Comparison of ENCODE assay signal across 12 mouse cellular contexts in genomic region chr6:113988521-113988920, GRCm38 (mm10). TPM values are rescaled to one million over a fixed set of nuclear protein-coding genes. Genes with fewer than 3 reads are reported as not detected.
DNase-seq lines count a peak whose midpoint lies in the region.
"Had no signal": no experiment of that assay in that cellular context is flagged by ENCODE, and none has a peak within 500 bp of the region (broad histone marks: within the 10 kb centered on the region; RNA-seq: fewer than 3 reads in every experiment).

No protein-coding gene starts in this region.

- intact Hi-C loops in left cerebral cortex, postnatal 4 days (cut with DNase I) = no loop called here
- intact Hi-C loops in left cerebral cortex, postnatal 36 days (cut with DNase I) = no loop called here

- DNase-seq in cerebellum, postnatal 14 days = peak; percentile 55 to 61
- no peak for DNase-seq in cerebellum, adult 18-20 months
- DNase-seq in left cerebral cortex, postnatal 4 days = peak; percentile 34
- DNase-seq in left cerebral cortex, postnatal 36 days (ENCODE audit: low spot score in 2 of 2) = no peak
- no peak for DNase-seq in spleen, postnatal 10 days (ENCODE audit: low spot score in 2 of 2)
- DNase-seq: adrenal gland, adult 2 months; adrenal gland, postnatal 10 days; adrenal gland, postnatal 25 days; cerebellum, adult 11-12 months; cerebellum, adult 8-10 months; cerebellum, adult 9-11 months; forebrain, postnatal 0 days had no signal

RNA-seq across cellular contexts. Expression of gene Atp2b2, which starts 53.9 kb away (rescaled TPM):
- total RNA-seq in left cerebral cortex, postnatal 4 days (2021) = 100 to 1,000 TPM; 204 to 209 TPM
- total RNA-seq in left cerebral cortex, postnatal 36 days (2021) = 100 to 1,000 TPM; 722 to 790 TPM

Comparison
In these comparisons a context has a peak if more than half of its experiments do, and no peak if none do; other contexts are left out.
1. DNase-seq: peak in cerebellum, postnatal 14 days (2 of 2) and left cerebral cortex, postnatal 4 days (single experiment); none in cerebellum, adult 18-20 months (0 of 2), left cerebral cortex, postnatal 36 days (0 of 2) and spleen, postnatal 10 days (0 of 2).